Mouse (Mus musculus) retina, postnatal 7 days (tissue): ENCODE data around the gene Alg11.
A peak's percentile ranks its signal among the peaks of the same experiment; 100 is the strongest.

Experiments used
- DNase-seq: peaks from one replicate; pipeline ENCODE4 v3.0.0-alpha.2; 2012; ENCODE audit warnings: low read depth, low spot score

Alg11 gene

GRCm38 (mm10) chr8:22061126-22061525 is 605 bp downstream of the Alg11 start:
- no peak for DNase-seq

DNA sequence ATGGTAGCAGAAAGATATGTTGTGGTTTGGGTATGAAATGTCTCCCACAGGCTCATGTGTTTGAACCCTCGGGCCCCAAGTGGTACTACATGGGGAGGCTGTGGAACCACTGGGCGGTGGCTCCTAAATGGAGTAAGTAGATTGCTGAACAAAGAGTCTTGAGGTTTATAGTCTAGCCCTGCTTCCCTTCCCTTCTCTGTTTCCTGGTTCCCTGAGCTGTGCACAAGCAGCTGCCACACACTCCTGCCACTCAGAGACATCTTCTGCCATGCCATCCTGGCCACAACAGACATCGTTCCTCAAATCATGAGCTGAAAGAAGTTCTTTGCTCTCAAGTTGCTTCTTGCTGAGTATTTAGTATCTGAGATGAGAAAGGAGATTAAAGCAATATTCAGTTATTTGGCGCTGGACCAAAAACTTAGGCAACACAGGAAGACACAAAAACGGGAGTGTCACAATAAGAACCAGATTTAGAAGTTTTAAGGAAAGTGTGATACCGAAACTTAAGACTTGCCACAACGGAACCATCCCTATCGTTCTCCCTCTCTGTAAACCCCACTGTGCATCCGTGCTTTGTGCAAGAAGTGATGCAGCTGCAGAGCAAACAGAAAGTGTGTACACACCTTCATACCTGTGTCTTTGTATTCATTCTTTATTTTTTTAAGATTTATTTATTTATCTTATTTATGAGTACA is 18.9 kb downstream of the Alg11 start:
- no peak for DNase-seq

- DNase-seq = no peak
Measured at GRCm38 (mm10) chr8:22089226-22089625, 28.7 kb downstream of the Alg11 start.

DNA sequence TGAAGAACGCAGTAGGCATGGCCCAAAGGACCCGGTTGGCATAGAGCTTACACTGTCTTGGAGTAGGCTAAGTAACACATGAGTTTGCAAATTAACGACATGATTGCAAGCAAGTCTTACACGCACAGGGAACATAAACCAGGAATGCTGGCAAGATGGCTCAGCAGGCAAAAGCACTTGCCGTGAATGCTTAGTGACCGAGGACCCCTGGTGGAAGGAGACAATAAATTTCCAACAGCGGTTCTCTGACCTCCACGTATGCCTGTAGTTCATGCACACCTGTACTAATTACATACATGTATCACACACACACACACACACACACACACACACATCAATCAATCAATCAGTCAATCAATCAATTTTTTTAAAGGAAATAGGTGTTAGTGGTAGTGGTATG is 31.0 kb downstream of the Alg11 start:
- DNase-seq = peak; percentile 2

DNA sequence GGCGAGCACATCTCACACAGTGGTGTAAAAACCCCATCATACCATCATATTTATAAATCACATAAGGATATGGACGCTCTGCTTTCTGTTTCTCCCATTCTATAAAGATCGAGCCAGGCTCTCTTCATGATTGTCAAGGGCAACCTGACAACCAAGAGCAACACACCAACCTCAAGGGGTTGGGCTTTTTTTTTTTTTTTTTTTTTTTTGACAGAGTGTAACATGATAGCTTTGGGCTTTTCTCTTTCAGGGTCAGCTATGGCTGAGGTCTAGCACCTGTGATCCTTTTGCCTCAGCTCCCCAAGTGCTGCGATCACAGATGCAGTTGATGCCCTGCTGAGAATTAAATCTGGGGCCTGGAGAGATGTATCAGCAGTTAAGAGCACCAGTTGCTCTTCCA is 46.5 kb downstream of the Alg11 start:
- DNase-seq = no peak
